Mouse (Mus musculus) adrenal gland, postnatal 0 days (tissue): ENCODE data around the gene Lce1b. TPM values are rescaled to one million over a fixed set of nuclear protein-coding genes. Genes with fewer than 3 reads are reported as not detected.

Source experiments
- polyA plus RNA-seq: library from polyadenylated mRNA; unstranded; fragments of >200 nt; fragmentation: Nextera tagmentation; extraction: Ambion mirVana; gene quantifications from 2 replicates; pipeline ENCODE4 v1.2.1, GENCODE M21; 2015

The Lce1b gene
- polyA plus RNA-seq = 0.35 TPM in 1 of 2 replicates, not detected in the other

DNA sequence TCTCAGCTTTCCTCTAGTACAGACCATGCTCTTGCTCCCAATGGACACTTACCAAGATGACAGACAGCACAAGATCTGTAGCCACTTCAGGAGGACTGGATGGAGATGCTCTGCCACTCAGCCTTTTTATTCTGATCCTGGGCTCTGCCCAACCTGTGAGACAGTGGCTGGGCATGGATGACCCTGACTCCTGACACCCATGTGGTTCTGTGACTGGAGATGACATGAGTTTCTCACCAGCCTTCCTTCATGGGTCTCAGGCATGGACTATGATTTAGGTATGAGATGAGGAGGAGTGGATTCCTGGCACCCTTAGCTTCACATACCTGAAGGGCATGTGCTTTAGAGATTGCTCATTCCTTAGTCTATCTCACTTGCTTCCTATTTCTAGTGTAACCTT, at the start of gene Lce1b:
Gene Lce1b, minus strand, starts transcription at position 101 of the 400 bp plus-strand sequence.

DNA sequence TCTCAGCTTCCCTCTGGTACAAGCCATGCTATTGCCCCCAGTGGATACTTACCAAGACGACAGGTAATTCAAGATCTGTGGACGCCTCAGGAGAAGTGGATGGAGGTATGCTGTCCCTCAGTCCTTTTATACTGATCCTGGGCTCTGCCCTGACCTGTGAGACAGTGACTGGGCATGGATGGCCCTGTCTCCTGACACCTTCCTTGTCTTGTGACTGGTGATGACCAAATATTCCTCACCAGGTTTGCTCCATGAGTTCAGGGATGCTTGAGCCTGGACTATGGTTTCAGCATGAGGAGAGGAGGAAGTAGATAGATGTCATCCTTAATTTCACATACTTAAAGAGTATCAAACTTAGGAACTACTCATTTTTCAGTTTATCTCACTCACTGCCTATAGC, 30.4 kb upstream of the Lce1b start, which contains the start of gene Lce1d:
Gene Lce1d, minus strand, starts transcription at position 101 of the 400 bp plus-strand sequence.

DNA sequence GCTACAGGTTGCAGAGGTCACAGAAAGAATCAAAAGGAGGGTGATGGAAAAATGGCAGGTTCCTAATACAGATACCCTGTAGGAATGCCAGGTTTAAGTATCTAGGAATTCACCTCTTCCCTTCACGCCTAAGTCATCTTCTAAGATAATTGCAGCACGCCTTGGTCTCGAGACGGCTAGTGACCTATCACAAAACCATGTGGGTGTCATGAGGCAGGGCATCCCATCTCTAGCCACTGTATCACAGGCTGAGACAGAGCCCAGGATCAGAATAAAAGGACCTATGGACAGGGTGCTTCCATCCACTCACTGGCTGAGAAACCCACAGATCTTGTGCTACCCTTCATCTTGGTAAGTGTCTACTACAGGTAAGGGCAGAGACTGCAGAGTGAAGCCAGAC, 22.2 kb upstream of the Lce1b start, which contains the start of gene Lce1c:
Gene Lce1c, plus strand, starts transcription at position 301 of the 400 bp plus-strand sequence.

DNA sequence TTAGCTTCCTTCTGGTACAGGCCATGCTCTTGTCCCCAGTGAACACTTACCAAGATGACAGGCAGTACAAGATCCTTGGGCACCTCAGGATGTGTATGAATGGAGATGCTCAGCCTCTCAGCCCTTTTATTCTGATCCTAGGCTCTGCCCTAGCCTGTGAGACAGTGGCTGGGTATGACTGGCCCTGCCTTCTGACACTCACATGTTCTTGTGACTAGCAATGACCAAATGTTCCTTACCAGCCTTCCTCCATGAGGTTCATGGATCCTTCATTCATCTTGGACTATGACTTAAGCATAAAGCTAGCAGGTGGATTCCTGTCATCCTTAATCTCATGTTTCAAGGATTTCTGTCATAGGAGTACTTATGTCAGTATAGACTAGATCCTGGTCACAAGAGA, 13.5 kb upstream of the Lce1b start, which contains the start of gene Lce1a2:
Gene Lce1a2, minus strand, starts transcription at position 101 of the 400 bp plus-strand sequence.

DNA sequence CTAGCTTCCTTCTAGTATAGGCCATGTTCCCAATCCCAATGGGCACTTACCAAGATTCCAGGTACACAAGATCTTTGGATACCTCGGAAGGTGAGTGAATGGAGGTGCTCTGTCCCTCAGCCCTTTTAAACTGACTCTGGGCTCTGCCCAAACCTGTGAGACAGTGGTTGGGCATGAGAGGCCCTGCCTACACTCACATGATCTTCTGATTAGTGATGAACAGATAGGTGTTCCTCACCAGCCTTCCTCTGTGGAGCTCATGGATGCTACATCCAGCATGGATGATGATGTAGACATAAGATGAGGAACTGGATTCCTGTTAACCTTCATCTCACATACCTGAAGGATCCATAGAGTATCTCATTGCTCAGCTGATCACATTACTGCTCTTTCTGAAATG, 8.5 kb downstream of the Lce1b start, which contains the start of gene Lce1a1:
Gene Lce1a1, minus strand, starts transcription at position 101 of the 400 bp plus-strand sequence.

DNA sequence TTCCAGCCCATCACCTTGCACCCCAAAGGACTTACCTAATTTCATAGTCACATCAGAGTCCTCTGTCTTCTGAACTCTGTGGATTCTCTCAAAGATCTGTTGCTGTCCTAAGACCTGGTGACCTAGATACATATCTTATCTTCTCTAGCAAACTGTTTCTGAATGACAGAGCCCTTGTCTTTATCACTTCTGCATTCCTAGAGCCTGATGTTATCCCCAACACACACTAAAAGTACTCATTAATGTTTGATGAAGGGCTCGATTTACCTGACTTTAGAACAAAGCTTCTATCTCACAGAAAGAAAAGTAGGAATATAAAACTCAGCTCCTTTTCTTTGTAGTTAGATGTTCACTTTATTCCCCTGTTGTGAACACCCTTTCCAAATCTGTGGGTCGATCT, 35.2 kb downstream of the Lce1b start, which contains the start of gene Lce6a:
Gene Lce6a, minus strand, starts transcription at position 101 of the 400 bp plus-strand sequence.

DNA sequence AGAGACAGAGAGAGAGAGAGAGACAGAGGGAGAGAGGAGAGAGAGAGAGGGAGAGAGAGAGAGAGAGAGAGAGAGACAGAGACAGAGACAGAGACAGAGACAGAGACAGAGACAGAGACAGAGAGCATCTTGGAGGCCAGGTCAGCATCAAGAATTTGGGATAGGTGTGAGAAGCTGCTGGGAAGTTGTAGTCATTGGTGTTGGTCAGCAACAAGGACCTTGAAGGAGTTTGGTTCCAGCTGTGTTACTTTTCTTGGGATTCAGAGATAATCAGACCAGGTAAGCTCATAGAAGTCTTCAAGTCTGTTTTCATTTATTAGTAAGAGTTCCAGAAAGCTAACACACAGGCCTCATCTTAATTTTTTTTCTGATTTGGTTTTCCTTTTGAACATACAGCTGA, 49.3 kb downstream of the Lce1b start, which contains the start of gene 2210017I01Rik:
Gene 2210017I01Rik, minus strand, starts transcription at position 101 of the 400 bp plus-strand sequence.

Other genes with a start within 250 kb of the Lce1b start
- 0.22 TPM in 1 of 2 replicates, not detected in the other for gene Sprr2i, start 248.9 kb downstream of the Lce1b start, polyA plus RNA-seq
- 0.39 TPM in 1 of 2 replicates, not detected in the other for gene Sprr2j-ps, start 238.8 kb downstream of the Lce1b start, polyA plus RNA-seq
- 6.7 and 8.1 TPM in 2 replicates for gene Gm9774, start 227.5 kb downstream of the Lce1b start, polyA plus RNA-seq
- gene Sprr2k, start 224.3 kb downstream of the Lce1b start, polyA plus RNA-seq = not detected in 2 replicates
- gene Sprr1b, start 218.1 kb downstream of the Lce1b start, polyA plus RNA-seq = 0.32 TPM in 1 of 2 replicates, not detected in the other
- 0.25 and 4.2 TPM in 2 replicates for gene Sprr3, start 198.2 kb downstream of the Lce1b start, polyA plus RNA-seq
- gene Sprr1a, start 171.0 kb downstream of the Lce1b start, polyA plus RNA-seq = 1.6 and 7.8 TPM in 2 replicates
- not detected in 2 replicates for gene Sprr4, start 156.4 kb downstream of the Lce1b start, polyA plus RNA-seq
- not detected in 2 replicates for gene 2310046K23Rik, start 122.4 kb downstream of the Lce1b start, polyA plus RNA-seq
- gene Ivl, start 83.2 kb downstream of the Lce1b start, polyA plus RNA-seq = 0.38 TPM in 1 of 2 replicates, not detected in the other
- 0.15 and 0.84 TPM in 2 replicates for gene Smcp, start 67.9 kb downstream of the Lce1b start, polyA plus RNA-seq
- gene 2210017I01Rik, start 49.4 kb downstream of the Lce1b start, polyA plus RNA-seq = not detected in 2 replicates
- gene Lce6a, start 35.3 kb downstream of the Lce1b start, polyA plus RNA-seq = 3.2 and 3.3 TPM in 2 replicates
- 0.71 TPM in 1 of 2 replicates, not detected in the other for gene Lce1a1, start 8.6 kb downstream of the Lce1b start, polyA plus RNA-seq
- gene Lce1a2, start 13.4 kb upstream of the Lce1b start, polyA plus RNA-seq = 1.1 TPM in 1 of 2 replicates, not detected in the other
- 2.4 TPM in 1 of 2 replicates, not detected in the other for gene Lce1c, start 22.3 kb upstream of the Lce1b start, polyA plus RNA-seq
- gene Lce1d, start 30.3 kb upstream of the Lce1b start, polyA plus RNA-seq = 0.91 TPM in 1 of 2 replicates, not detected in the other
- 1.1 TPM in 1 of 2 replicates, not detected in the other for gene Lce1e, start 52.1 kb upstream of the Lce1b start, polyA plus RNA-seq
- 1.1 TPM in 1 of 2 replicates, not detected in the other for gene Lce1f, start 63.4 kb upstream of the Lce1b start, polyA plus RNA-seq
- gene Gm38119, start 82.2 kb upstream of the Lce1b start, polyA plus RNA-seq = not detected in 2 replicates
- not detected in 2 replicates for gene Lce1g, start 95.4 kb upstream of the Lce1b start, polyA plus RNA-seq
- gene Lce1h, start 108.1 kb upstream of the Lce1b start, polyA plus RNA-seq = 0.93 TPM in 1 of 2 replicates, not detected in the other
- gene Lce1i, start 122.0 kb upstream of the Lce1b start, polyA plus RNA-seq = not detected in 2 replicates
- gene Lce1j, start 133.6 kb upstream of the Lce1b start, polyA plus RNA-seq = 0.61 TPM in 1 of 2 replicates, not detected in the other
- not detected in 2 replicates for gene Lce1k, start 151.0 kb upstream of the Lce1b start, polyA plus RNA-seq
- gene Kprp, start 170.3 kb upstream of the Lce1b start, polyA plus RNA-seq = 0.09 TPM in 1 of 2 replicates, not detected in the other
- gene Lce1l, start 194.4 kb upstream of the Lce1b start, polyA plus RNA-seq = 1.2 TPM in 1 of 2 replicates, not detected in the other
- gene 2310050C09Rik, start 213.3 kb upstream of the Lce1b start, polyA plus RNA-seq = 0.24 TPM in 1 of 2 replicates, not detected in the other